Mouse (Mus musculus) gastrocnemius, postnatal 4 days (tissue): Measurements from ENCODE around the gene Btbd2. TPM values are rescaled to one million over a fixed set of nuclear protein-coding genes. Genes with fewer than 3 reads are reported as not detected.

Experiments used
- DNase-seq, 2 experiments: peaks; one replicate each; pipeline ENCODE4 v3.0.0; 2021 to 2022; ENCODE audit warnings: low spot score in 2 of 2, mixed read lengths in 2 of 2
- long read RNA-seq, 2 experiments: library from polyadenylated mRNA; stranded (forward); transcript quantifications; one replicate each; pipeline ENCODE4 v2.0.0; 2021
- total RNA-seq, 2 experiments: library from RNA; stranded (reverse); gene quantifications; 2 replicates each; pipeline ENCODE4 v1.2.3; 2021

Btbd2 gene
- 10 to 100 TPM; 50.7 to 50.8 TPM for total RNA-seq
- long read RNA-seq, experiment 1, transcript Btbd2-202 (9 exons, 2,449 nt), result major isoform, 85 of 143 reads
- long read RNA-seq, experiment 1, partial matches to known transcripts, result 10 of 143 reads
- long read RNA-seq, experiment 1, other reads (novel, unspliced or antisense), result 48 of 143 reads
- long read RNA-seq, experiment 2, transcript Btbd2-202 (9 exons, 2,449 nt), result major isoform, 100 of 167 reads
- long read RNA-seq, experiment 2, partial matches to known transcripts, result 8 of 167 reads
- long read RNA-seq, experiment 2, other reads (novel, unspliced or antisense), result 59 of 167 reads

- no peak for DNase-seq
These were observed at the start of gene Btbd2 for GRCm38 (mm10) chr10:80656863-80657623. Btbd2 (minus strand) TSS chr10:80657071.

GRCm38 (mm10) chr10:80705479-80705878 lies 48.6 kb upstream of the Btbd2 start:
- no peak for DNase-seq

- DNase-seq, result no peak
These were observed 48.2 kb upstream of the Btbd2 start for GRCm38 (mm10) chr10:80705033-80705432.

- DNase-seq, result no peak
These were observed 47.5 kb upstream of the Btbd2 start for GRCm38 (mm10) chr10:80704418-80704817.

GRCm38 (mm10) chr10:80703643-80704042 lies 46.8 kb upstream of the Btbd2 start:
- DNase-seq, result no peak

GRCm38 (mm10) chr10:80702536-80703390 lies 45.9 kb upstream of the Btbd2 start:
- peak; percentile 89 to 96 for DNase-seq

GRCm38 (mm10) chr10:80701721-80702535 lies 45.1 kb upstream of the Btbd2 start, which contains the start of the genes Mob3a and Izumo4:
Mob3a (minus strand) TSS chr10:80701977.
Izumo4 (plus strand) TSS chr10:80702184.
- DNase-seq, result peak; percentile 98

GRCm38 (mm10) chr10:80700732-80701131 lies 43.9 kb upstream of the Btbd2 start:
- DNase-seq, result no peak

GRCm38 (mm10) chr10:80700038-80700504 lies 43.2 kb upstream of the Btbd2 start:
- no peak for DNase-seq

- no peak for DNase-seq
These were observed 41.7 kb upstream of the Btbd2 start for GRCm38 (mm10) chr10:80698605-80699004.

- no peak for DNase-seq
These were observed 40.9 kb upstream of the Btbd2 start for GRCm38 (mm10) chr10:80697812-80698211.

GRCm38 (mm10) chr10:80697393-80697787 lies 40.5 kb upstream of the Btbd2 start:
- no peak for DNase-seq

- DNase-seq, result no peak
These were observed 39.9 kb upstream of the Btbd2 start for GRCm38 (mm10) chr10:80696502-80697392.

- no peak for DNase-seq
These were observed 39.1 kb upstream of the Btbd2 start for GRCm38 (mm10) chr10:80695801-80696501.

GRCm38 (mm10) chr10:80695186-80695585 lies 38.3 kb upstream of the Btbd2 start:
- no peak for DNase-seq

GRCm38 (mm10) chr10:80694159-80694938 lies 37.5 kb upstream of the Btbd2 start:
- no peak for DNase-seq

GRCm38 (mm10) chr10:80693401-80694045 lies 36.7 kb upstream of the Btbd2 start:
- DNase-seq, result no peak
